Mouse (Mus musculus) heart, postnatal 25 days (tissue): ENCODE data around the gene Zic4. TPM values are rescaled to one million over a fixed set of nuclear protein-coding genes. Genes with fewer than 3 reads are reported as not detected.

Experiments used
- DNase-seq: peaks from one replicate; pipeline ENCODE4 v3.0.0; 2022; ENCODE audit warnings: low spot score
- intact Hi-C: fragments of 180-260 bp; cut with DNase I; formaldehyde crosslinking; loops from one replicate; pipeline ENCODE4 v1.15.1; 2025
- total RNA-seq, 2 experiments: library from RNA; stranded (reverse); gene quantifications; 2 replicates each; pipeline ENCODE4 v1.2.3; 2021

Gene Zic4
- total RNA-seq, 2 experiments from 2014 or later, result not detected

DNA sequence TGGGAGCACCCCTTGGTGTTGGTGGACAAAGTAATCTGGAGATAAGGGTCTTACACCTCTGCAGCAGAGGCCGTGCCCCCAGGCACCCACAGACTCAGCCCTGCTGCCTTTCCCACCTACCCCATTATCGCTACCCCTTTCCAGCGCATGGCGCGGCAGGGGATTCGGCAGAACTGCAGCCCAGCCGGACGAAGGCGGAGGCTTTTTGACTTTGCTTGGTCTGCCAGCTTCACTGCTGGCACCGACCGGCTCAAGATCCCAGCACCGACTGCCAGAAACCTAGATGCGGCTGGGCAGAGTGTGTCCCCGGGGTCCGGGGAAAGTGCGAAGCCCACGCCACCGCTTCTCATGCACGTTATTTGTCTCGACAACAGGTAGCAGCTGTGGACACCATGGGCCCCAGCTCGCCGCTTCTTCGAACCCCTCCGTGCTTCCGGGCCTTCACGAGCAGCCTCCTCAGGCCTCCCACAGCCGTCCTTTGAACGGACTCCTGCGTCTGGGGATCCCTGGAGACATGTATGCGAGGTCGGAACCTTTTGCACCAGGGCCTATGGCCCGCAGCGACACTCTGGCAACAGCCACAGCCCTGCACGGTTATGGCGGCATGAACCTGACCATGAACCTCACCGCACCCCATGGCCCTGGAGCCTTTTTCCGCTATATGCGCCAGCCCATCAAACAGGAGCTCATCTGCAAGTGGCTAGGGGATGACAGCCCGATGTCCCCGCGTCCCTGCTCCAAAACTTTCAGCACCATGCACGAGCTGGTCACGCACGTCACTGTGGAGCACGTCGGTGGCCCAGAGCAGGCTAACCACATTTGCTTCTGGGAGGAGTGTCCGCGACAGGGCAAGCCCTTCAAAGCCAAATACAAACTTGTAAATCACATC lies 16.4 kb downstream of the Zic4 start:
- no peak for DNase-seq
- intact Hi-C loops, result no loop called here

DNA sequence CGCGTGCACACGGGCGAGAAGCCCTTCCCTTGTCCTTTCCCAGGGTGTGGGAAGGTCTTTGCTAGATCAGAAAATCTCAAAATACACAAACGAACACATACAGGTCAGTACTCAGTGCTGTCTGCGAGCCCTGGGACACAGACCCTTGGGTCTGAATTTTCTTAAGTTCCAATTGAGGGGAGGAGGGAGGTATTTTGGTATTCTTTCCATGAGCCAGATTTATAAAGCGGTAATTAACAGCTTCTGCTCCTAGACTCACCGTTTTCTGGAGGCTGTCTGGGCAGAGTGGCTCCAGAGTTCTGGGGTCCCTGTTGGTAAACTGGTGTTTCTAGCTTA lies 17.1 kb downstream of the Zic4 start:
- intact Hi-C loops, result no loop called here
- DNase-seq, result no peak

- DNase-seq, result no peak
- intact Hi-C loops, result no loop called here
Observed at GRCm38 (mm10) chr9:91379781-91380457, 17.7 kb downstream of the Zic4 start.

- DNase-seq, result no peak
- intact Hi-C loops, result no loop called here
Observed at GRCm38 (mm10) chr9:91380458-91380914, 18.3 kb downstream of the Zic4 start.

GRCm38 (mm10) chr9:91381284-91382110 lies 19.3 kb downstream of the Zic4 start:
- intact Hi-C loops, result no loop called here

GRCm38 (mm10) chr9:91382111-91382379 lies 19.8 kb downstream of the Zic4 start:
- no peak for DNase-seq
- intact Hi-C loops, result no loop called here

More at GRCm38 (mm10) chr9:91381284-91382110, 19.3 kb downstream of the Zic4 start:
- no peak for DNase-seq

DNA sequence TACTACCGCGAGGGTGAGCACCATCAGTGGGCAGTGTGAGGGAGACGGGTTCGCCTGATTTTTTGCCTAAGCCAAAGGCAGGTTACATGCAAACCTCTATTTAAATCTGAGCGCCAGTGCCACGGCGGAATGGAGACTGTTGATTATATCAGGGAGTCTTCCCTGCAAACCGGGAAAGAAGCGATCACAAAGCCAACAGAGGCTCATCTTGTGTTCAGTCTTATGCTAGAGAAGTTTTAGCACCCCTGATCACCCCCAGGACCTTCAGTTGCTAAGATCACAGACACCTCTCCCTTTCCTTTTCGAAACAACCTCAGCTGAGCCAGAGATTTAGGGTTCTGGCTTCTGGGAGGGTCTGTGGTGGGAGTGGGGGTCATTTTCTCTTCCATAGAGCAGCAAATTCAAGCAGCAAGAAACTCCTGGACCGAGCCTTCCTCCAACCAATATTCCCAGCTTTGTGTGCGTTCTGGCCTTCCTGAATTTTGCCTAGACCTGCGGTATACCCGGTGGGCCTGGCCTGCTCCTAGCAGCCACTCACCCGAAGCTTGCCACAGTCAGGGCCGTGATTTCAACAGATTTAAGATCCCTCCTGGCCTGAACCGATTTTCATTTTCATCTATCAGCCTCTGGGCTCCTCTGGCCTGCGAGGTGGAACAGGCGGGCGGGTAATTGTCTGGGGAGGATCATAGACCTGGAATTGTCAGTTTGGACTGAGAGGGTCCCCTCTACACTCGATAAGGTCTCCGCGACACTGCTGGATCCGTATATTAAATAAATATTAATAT lies 20.4 kb downstream of the Zic4 start:
- intact Hi-C loops, result no loop called here
- no peak for DNase-seq

GRCm38 (mm10) chr9:91383441-91384135 lies 21.4 kb downstream of the Zic4 start:
- intact Hi-C loops, result no loop called here
- no peak for DNase-seq

- intact Hi-C loops, result no loop called here
- DNase-seq, result no peak
Observed at GRCm38 (mm10) chr9:91384136-91384500, 21.9 kb downstream of the Zic4 start.

- intact Hi-C loops, result no loop called here
Observed at GRCm38 (mm10) chr9:91384693-91385560, 22.7 kb downstream of the Zic4 start.

DNA sequence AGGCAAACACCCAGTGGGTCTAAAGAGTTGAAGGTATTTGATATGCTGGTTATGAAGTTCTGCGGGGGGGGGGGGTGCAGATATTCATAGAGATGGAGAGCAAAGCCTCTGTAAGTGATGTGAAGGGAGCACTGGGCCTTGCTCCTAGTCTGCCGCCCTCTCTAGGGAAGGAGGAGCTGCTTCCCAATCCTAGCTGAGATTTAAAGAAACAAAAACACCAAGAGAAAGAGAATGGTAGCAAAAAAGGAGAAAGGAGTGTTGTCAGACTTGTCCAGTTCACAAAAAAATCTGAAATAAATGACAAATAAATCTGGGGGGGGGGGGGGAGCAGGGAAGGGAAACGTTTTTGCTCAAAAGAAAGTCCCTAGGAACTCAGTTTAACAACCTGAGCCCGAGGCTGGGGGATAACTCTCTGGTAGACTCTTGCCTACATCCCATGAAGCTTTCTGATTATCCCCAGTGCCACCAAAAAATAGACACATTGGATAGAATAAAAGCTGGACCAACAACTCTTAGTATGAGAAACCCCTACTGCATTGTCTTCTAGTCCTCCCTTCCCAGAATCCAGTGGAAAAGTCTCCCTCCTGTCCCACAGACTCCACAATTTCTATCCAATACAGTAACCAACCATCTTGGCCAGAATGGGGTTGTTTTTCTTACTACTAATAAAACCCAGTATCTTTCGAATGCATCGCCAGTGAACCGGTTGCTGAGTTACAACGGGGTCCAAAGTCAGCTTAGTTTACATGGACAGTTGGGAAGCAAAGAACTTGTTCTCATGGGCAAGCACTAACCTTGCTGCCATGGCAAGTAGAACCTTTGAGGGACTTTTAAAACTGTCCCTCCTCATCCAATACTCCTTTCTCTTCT lies 23.6 kb downstream of the Zic4 start:
- no peak for DNase-seq
- intact Hi-C loops, result no loop called here

More at GRCm38 (mm10) chr9:91384693-91385560, 22.7 kb downstream of the Zic4 start:
- DNase-seq, result no peak

GRCm38 (mm10) chr9:91386502-91386890 lies 24.3 kb downstream of the Zic4 start:
- intact Hi-C loops, result no loop called here
- no peak for DNase-seq

GRCm38 (mm10) chr9:91386891-91387739 lies 24.9 kb downstream of the Zic4 start:
- intact Hi-C loops, result no loop called here
- DNase-seq, result no peak

DNA sequence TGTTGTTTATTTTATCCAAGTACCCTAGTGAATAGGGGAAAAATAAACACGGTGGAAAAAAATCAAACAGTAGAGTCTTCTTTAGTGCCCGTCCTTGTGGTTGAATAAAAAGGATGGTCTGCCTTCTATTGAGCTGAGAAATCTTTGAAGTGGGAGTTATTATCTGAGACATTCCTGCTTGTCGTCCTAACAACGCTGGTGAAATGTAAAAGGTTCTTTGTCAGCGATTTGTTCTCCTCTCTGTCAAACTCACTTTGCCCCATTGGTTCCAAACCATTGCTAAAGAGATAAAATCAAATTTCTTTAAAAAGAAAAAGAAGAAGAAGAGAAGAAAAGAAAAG lies 25.5 kb downstream of the Zic4 start:
- intact Hi-C loops, result no loop called here
- no peak for DNase-seq

- DNase-seq, result no peak
- intact Hi-C loops, result no loop called here
Observed at GRCm38 (mm10) chr9:91388173-91388572, 26.0 kb downstream of the Zic4 start.

GRCm38 (mm10) chr9:91393376-91394068 lies 31.3 kb downstream of the Zic4 start:
- DNase-seq, result no peak
- intact Hi-C loops, result no loop called here
